Mouse (Mus musculus) cerebellum, postnatal 4 days (tissue): ENCODE measurements at regions not wholly inside any gene's neighbourhood (a gene's known extent, or its start where the extent isn't known, plus 50 kb on each side); places are given as distances from the start of the nearest gene placed in this dataset.

Source experiments
- DNase-seq, 2 experiments: peaks; one replicate each; pipeline ENCODE4 v3.0.0; 2022; ENCODE audit warnings: low spot score in 2 of 2, mixed read lengths in 1 of 2

- DNase-seq = no peak
These were observed 60.4 kb upstream of the Mbnl1 start for GRCm38 (mm10) chr3:60412206-60412605.

- DNase-seq = no peak
These were observed 58.9 kb upstream of the Mbnl1 start for GRCm38 (mm10) chr3:60413749-60414148.

- DNase-seq = no peak
These were observed 55.6 kb upstream of the Mbnl1 start for GRCm38 (mm10) chr3:60417001-60417400.

- no peak for DNase-seq
These were observed 54.0 kb upstream of the Mbnl1 start for GRCm38 (mm10) chr3:60418652-60419051.

GRCm38 (mm10) chr3:60419216-60419615, 53.4 kb upstream of the Mbnl1 start:
- DNase-seq = no peak
